Mouse (Mus musculus) MEL (cell line): ENCODE results near the gene Il3.

Experiments used
- CTCF ChIP-seq, 3 experiments: IDR thresholded peaks in 2 of 3; conservative IDR thresholded peaks in 1 of 3; 2 replicates each; pipeline ENCODE4 v1.5.1; 2011 to 2012; ENCODE audit warnings: low read length in 3 of 3, low read depth in 2 of 3, mild to moderate bottlenecking in 2 of 3, improper control_type of control experiment in 1 of 3, inconsistent platforms in 1 of 3, mixed read lengths in 1 of 3, moderate library complexity in 1 of 3; ENCODE audit not compliant: control insufficient read depth in 1 of 3, insufficient read depth in 1 of 3, poor library complexity in 1 of 3, severe bottlenecking in 1 of 3
- POLR2A ChIP-seq, 2 experiments: IDR thresholded peaks; 2 replicates each; pipeline ENCODE4 v1.6.1; 2011 to 2012; ENCODE audit warnings: low read length in 2 of 2, mild to moderate bottlenecking in 2 of 2, control low read depth in 1 of 2, improper control_type of control experiment in 1 of 2, low read depth in 1 of 2, moderate library complexity in 1 of 2; ENCODE audit not compliant: control insufficient read depth in 1 of 2, insufficient read depth in 1 of 2, poor library complexity in 1 of 2
- UBTF ChIP-seq: IDR thresholded peaks from 2 replicates; pipeline ENCODE4 v1.6.1; 2012; ENCODE audit warnings: low read depth, mild to moderate bottlenecking, inconsistent platforms, low read length, improper control_type of control experiment, moderate library complexity, borderline replicate concordance; ENCODE audit not compliant: insufficient read depth

DNA sequence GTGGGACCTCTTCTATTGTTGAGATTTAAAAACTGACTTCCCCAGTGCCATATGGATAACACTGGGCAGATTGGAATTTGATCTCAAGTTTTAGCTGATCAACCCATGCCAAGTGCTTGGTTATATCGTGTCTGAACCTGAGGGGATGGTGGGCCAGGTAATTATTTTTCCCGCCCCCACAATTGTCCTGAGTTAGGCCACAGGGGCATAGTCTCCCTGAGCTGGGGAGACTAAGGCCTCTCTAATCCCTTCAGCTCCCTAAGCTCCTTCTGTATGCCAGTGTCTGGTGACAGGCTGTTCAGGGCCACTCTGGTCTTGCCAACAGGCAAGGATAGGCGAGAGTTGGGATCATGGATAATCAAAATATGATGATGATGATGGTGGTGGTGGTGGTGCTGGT is 38.3 kb upstream of the Il3 start:
- no peak for TF ChIP-seq UBTF
- TF ChIP-seq CTCF (IDR thresholded peaks at IDR 0.05 in 2 of 3, conservative IDR thresholded peaks at IDR 0.05 in 1 of 3; ENCODE audit: control insufficient read depth in 1 of 3, insufficient read depth in 1 of 3, low read depth in 2 of 3, low read length in 3 of 3, poor library complexity in 1 of 3, severe bottlenecking in 1 of 3), result no peak
- no peak for TF ChIP-seq POLR2A (IDR thresholded peaks at IDR 0.05; ENCODE audit: control insufficient read depth in 1 of 2, insufficient read depth in 1 of 2, low read depth in 1 of 2, low read length in 2 of 2, poor library complexity in 1 of 2)
